Mouse (Mus musculus) spleen, adult 2 months (tissue): ENCODE measurements around the gene Engase. TPM values are rescaled to one million over a fixed set of nuclear protein-coding genes. Genes with fewer than 3 reads are reported as not detected.

Source experiments
- DNase-seq, 2 experiments: peaks; one replicate each; pipeline versions ENCODE4 v3.0.0 to v3.0.0-alpha.2; 2012 to 2021; ENCODE audit warnings: low spot score in 2 of 2, low read depth in 1 of 2
- H3K27ac ChIP-seq: fragments of 200-500 bp; 2 replicates; pipeline ENCODE4 v1.5.1; 2012; ENCODE audit warnings: low read length, inconsistent platforms; ENCODE audit not compliant: insufficient read depth
- H3K27me3 ChIP-seq: fragments of 200-500 bp; 2 replicates; pipeline ENCODE4 v1.6.1; 2012; ENCODE audit warnings: mild to moderate bottlenecking, moderate library complexity, low read length, inconsistent platforms; ENCODE audit not compliant: control insufficient read depth, insufficient read depth
- H3K36me3 ChIP-seq: fragments of 200-500 bp; 2 replicates; pipeline ENCODE4 v1.6.1; 2012; ENCODE audit warnings: mild to moderate bottlenecking, low read length, inconsistent platforms; ENCODE audit not compliant: control insufficient read depth, insufficient read depth
- H3K4me1 ChIP-seq: fragments of 200-500 bp; 2 replicates; pipeline ENCODE4 v1.6.1; 2011; ENCODE audit warnings: inconsistent platforms; ENCODE audit not compliant: control insufficient read depth, insufficient read depth, insufficient read length
- H3K4me3 ChIP-seq: fragments of 200-500 bp; 2 replicates; pipeline ENCODE4 v1.5.1; 2011; ENCODE audit warnings: mild to moderate bottlenecking, inconsistent platforms; ENCODE audit not compliant: insufficient read depth, insufficient read length; ENCODE audit errors: extremely low read depth
- CTCF ChIP-seq: fragments of 200-500 bp; IDR thresholded peaks from 2 replicates; pipeline ENCODE4 v1.5.1; 2011; ENCODE audit warnings: mild to moderate bottlenecking, inconsistent platforms; ENCODE audit not compliant: insufficient read depth, insufficient read length, insufficient replicate concordance; ENCODE audit errors: extremely low read depth
- POLR2A ChIP-seq: fragments of 200-500 bp; IDR thresholded peaks from 2 replicates; pipeline ENCODE4 v1.6.1; 2011; ENCODE audit warnings: low read depth, low read length, inconsistent platforms
- WGBS: fragments of 180-500 bp; shearing (Covaris S2); methylation state at CpG from one replicate; pipeline ENCODE4 v1.1.7; 2018; 5-methylcytosine and 5-hydroxymethylcytosine counted together
- polyA plus RNA-seq: library from polyadenylated mRNA; depleted of rRNA; stranded (reverse); fragments of >200 nt; gene quantifications from 2 replicates; pipeline ENCODE4 v1.2.3, GENCODE M21; 2012

The Engase gene
- polyA plus RNA-seq, 1 experiment, result 13.8 TPM

DNA sequence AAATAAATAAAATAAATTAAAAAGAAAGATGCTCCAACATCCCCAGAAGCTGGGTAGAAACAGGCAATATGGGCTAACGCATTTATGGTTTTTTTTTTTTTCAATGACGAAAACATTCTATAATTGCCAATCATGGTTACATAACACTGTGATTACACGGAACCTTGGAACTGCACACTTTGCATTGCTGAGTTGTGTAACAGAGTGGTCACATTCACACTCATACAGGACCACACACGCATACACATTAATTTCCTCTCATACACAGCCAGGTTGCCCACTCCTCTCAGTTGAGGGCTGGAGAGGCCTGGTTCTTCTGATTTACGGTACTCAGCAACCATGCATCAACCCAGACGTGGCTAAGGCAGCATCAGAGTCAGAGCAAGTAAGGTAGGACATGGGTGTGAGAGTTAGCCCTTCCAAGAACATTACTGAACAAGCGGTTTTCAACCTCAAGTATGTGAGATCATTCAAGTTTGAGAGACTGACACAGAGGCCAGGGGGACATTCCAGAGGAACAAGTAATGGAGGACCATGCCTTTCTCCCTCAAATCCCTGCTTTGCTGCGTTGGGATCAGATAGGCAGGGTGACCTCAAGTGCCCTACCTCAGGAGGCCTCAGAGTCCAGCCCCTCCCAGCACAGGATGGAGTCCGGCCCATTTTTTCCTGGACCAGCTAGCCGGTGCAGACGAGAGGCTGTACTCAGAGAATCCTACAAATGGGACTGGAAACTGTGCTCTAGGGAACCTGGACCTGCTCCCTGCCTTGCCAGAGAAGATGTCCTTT lies 22.6 kb upstream of the Engase start:
- Histone ChIP-seq H3K4me1 (peaks cover 5% of the 10 kb centered on the region; the same call in 1 of the 2 replicates), H3K27me3 (no peaks in the 10 kb centered on the region), H3K4me3 (no peak overlapping the region), H3K36me3 (no peaks in the 10 kb centered on the region), H3K27ac (no peak overlapping the region)
- 86% methylated on average over 11 of the region's 11 CpGs for WGBS
- no peak for TF ChIP-seq POLR2A
- no peak for DNase-seq

DNA sequence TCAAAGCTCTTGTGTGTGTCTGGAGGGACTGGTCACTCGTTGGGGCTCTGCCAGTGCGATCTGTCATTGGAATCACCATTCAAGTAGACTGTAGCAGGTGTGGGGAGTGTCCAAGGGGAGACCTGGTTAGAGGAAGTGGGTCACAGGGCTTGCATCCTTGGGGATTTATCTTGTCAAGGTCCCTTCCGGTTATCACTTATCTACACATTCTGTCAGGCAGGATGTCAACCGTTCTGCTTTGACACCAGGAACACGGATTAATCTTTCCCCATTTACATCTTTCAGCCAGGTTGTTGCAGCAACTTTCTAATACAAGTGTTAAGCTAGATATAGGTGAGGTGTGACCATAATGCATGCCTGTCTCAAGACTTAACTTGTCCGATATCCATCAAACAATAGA lies 20.8 kb upstream of the Engase start:
- TF ChIP-seq POLR2A (no peak), CTCF (no peak)
- H3K27ac ChIP-seq, result no peak overlapping the region
- H3K36me3 ChIP-seq, result no peaks in the 10 kb centered on the region
- WGBS, result 75% methylated on average over 6 of the region's 6 CpGs
- no peaks in the 10 kb centered on the region for H3K27me3 ChIP-seq
- H3K4me1 ChIP-seq, result peaks cover 12% of the 10 kb centered on the region
- no peak overlapping the region for H3K4me3 ChIP-seq
- no peak for DNase-seq

DNA sequence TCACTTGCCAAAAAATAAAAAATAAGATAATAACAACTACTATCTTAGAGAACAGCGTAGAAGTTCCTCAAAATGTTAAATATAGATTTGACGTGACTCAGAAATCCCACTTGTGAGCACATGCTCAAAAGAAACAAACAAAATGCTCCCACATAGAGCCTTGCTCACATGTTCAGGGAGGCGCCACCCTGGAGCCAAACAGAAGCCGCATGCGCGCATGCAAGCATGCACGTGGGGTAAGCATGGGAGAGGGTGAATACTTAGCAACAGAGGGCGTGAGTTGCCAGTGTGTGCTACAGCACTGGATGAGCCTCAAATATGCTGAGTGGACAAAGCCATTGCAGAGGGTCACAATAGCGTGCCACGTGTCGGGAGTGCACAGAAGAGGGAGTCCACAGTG lies 19.7 kb upstream of the Engase start:
- no peaks in the 10 kb centered on the region for H3K36me3 ChIP-seq
- peaks cover 15% of the 10 kb centered on the region for H3K4me1 ChIP-seq
- TF ChIP-seq POLR2A, result no peak
- TF ChIP-seq CTCF, result no peak
- H3K4me3 ChIP-seq, result no peak overlapping the region
- no peaks in the 10 kb centered on the region for H3K27me3 ChIP-seq
- DNase-seq, result no peak
- 63% methylated on average over 11 of the region's 11 CpGs for WGBS
- no peak overlapping the region for H3K27ac ChIP-seq

DNA sequence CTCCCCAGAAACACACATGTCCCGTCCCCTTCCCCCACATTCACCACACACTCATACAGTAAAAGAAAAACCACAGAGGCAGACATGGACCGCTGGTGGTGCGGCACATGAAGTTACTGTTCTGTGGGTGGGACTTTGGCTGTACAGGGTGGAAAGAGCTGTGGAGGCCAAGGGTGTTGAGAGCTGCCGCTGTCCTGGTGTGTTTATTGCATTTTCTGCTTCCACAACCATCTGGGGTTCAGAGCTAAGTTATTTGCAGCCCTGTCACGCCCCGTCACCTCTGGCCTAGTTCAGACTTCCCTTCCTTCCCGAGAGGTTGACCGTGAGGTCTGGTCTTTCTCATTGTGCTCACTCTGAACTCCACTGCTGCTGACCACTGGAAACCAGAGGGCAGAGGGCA lies 17.6 kb upstream of the Engase start:
- DNase-seq, result peak in 1 of 2 experiments; percentile 30
- H3K27ac ChIP-seq, result peak overlapping the region; percentile 14; the same call in 1 of the 2 replicates

DNA sequence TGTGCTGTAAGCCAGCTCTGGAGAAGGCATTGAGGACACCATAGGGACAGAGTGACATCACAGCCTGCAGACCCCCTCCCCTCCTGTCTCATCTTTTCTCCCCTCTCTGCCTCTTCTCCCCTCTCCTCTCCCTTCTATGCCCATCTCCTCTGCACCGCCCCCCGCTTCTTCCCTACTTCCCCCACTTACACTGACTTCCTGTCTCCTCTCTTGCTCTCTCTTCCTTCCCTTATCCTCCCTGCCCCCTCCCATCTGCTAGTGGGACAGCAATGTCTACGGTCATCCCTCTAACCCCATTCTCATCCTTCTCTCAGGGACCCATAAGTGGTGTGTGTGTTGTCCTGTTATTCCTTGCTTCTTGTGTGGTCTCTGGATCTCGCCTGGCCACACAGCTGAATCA lies 17.1 kb upstream of the Engase start:
- Histone ChIP-seq H3K4me1 (peaks cover 18% of the 10 kb centered on the region), H3K4me3 (no peak overlapping the region), H3K27ac (peak overlapping the region; percentile 14; the same call in 1 of the 2 replicates), H3K27me3 (no peaks in the 10 kb centered on the region), H3K36me3 (no peaks in the 10 kb centered on the region)
- DNase-seq, result no peak
- TF ChIP-seq CTCF, result no peak
- 37% methylated on average over 3 of the region's 4 CpGs for WGBS

More for the DNA sequence above, 17.6 kb upstream of the Engase start:
- Histone ChIP-seq H3K4me1 (peaks cover 18% of the 10 kb centered on the region), H3K36me3 (no peaks in the 10 kb centered on the region), H3K27me3 (no peaks in the 10 kb centered on the region), H3K4me3 (no peak overlapping the region)
- TF ChIP-seq POLR2A, result no peak
- no peak for TF ChIP-seq CTCF
- WGBS, result 6% methylated on average over 8 of the region's 8 CpGs

DNA sequence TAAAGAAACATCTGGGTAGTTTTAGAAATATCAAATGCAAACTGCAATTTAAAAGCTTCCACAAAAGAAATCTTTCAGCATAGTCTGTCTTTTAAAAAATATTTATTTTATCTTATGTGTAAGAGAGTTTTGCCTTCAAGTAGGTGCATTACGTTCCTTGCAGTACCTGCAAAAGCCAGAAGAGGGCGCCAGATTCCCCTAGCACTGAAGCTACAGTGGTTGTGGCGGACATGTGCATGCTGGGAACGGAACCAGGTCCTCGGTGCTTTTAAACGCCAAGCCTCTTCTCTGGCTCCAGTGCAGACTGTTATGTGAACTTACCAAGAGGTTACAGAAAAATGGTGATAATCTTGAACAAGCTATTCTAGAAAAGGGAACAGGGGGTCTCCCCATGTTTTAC lies 16.3 kb upstream of the Engase start:
- H3K27me3 ChIP-seq, result no peaks in the 10 kb centered on the region
- TF ChIP-seq CTCF, result peak; percentile 56; the same call in 1 of the 2 replicates
- TF ChIP-seq POLR2A, result no peak
- H3K27ac ChIP-seq, result no peak overlapping the region
- peak in 1 of 2 experiments; percentile 18 for DNase-seq
- no peaks in the 10 kb centered on the region for H3K36me3 ChIP-seq
- 79% methylated on average over 6 of the region's 6 CpGs for WGBS
- H3K4me3 ChIP-seq, result no peak overlapping the region
- peaks cover 18% of the 10 kb centered on the region for H3K4me1 ChIP-seq

DNA sequence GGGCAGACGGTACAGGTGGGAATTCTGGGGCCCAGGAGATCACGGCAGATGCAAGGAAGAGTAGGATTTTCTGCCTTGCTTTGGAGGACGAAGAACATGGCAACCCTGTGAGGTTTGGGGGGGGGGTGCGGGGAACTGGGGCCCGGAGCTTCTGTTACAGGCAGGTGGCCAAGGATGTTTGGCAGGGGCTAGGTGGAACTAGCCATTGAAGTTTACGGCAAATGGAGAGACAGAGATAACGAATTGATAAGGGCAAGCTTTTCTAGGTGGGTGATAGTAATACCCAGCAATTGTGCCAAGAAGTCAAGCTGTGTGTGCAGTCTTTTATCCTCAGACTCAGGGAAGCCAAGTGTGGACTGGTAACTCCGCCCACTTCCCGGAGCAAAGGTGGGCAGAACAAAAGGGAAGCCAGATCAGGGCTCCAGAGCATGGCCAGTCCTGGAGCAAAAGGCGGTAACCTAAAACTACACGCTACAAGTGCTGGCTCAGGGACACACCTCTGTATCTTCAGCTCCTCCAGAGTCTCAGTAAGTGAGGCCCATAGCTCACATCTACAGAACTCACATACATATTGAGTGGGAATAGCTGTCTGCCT lies 9.1 kb upstream of the Engase start:
- H3K4me1 ChIP-seq, result no peaks in the 10 kb centered on the region
- H3K4me3 ChIP-seq, result no peak overlapping the region
- TF ChIP-seq CTCF (no peak), POLR2A (no peak)
- H3K27me3 ChIP-seq, result no peaks in the 10 kb centered on the region
- H3K27ac ChIP-seq, result no peak overlapping the region
- DNase-seq, result no peak
- H3K36me3 ChIP-seq, result no peaks in the 10 kb centered on the region
- 50% methylated on average over 11 of the region's 11 CpGs for WGBS
